Mouse (Mus musculus) C2C12 (cell line): ENCODE data around the gene Pou3f1.

Experiments used
- CTCF ChIP-seq: IDR thresholded peaks from one replicate; pipeline ENCODE4 v1.5.1; 2011; ENCODE audit not compliant: control insufficient read depth, insufficient read depth, insufficient read length
- USF1 ChIP-seq: IDR thresholded peaks from one replicate; pipeline ENCODE4 v1.6.1; 2011; ENCODE audit warnings: low read depth, mild to moderate bottlenecking, control low read depth, moderate library complexity

DNA sequence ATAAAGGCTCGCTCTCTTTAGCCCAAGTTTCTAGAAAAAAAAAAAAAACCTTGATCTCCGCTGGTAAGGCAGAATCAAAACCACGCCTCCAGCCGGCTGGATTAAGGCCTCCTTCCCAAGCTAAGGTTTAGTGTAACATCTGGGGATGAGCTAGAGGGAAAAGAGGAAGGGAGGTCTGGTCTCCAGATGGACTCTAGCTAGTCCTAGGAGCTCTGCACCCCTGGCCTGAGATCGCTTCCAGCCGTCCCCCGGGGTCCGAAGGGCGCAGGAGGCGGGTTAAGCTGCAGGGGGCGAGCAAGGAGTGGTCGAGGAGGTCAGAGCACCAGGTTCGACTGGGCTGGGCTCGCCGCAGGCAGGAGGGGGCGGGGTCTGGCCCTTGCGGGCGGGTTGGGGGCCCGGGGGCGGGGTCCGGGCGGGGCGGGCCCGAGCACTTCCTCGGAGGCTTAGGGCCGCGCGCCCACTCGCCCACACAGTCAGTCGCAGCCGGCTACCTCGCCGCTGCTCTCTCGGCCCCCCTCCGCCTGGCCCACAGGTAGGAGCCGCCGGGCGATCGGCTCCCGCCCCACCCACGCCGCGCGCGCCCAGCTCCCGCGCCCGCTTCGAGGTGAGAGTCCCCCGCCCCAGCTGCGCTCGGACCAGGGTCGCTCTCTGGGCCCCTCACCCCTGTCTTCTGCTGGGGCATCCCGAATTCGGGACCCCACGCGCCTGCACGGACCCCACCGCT lies 43.8 kb downstream of the Pou3f1 start, which contains the start of gene Fhl3:
- TF ChIP-seq CTCF (no peak), USF1 (no peak)
